21 mouse cellular contexts compared by ENCODE assay signal in genomic region chr1:136896351-136896750, GRCm38 (mm10).
A peak's percentile ranks its signal among the peaks of the same experiment; 100 is the strongest.
DNase-seq lines count a peak whose midpoint lies in the region; ATAC-seq and TF ChIP-seq lines count a peak whose summit lies in the region.
"Had no signal": no experiment of that assay in that cellular context is flagged by ENCODE, and none has a peak within 500 bp of the region (broad histone marks: within the 10 kb centered on the region; RNA-seq: fewer than 3 reads in every experiment).

No protein-coding gene starts in this region.

- peaks cover 23% of the 10 kb centered on the region for H3K4me1 ChIP-seq in kidney, embryonic 15.5 days
- H3K4me1 ChIP-seq in intestine, postnatal 0 days (replicated peaks; ENCODE audit: control insufficient read depth, insufficient read depth, low read length), result peaks cover 18% of the 10 kb centered on the region
- H3K4me1 ChIP-seq: forebrain, embryonic 12.5 days; hindbrain, embryonic 12.5 days; limb, embryonic 10.5 days; midbrain, embryonic 10.5 days had no signal

- 25% methylated on average over 6 of the region's 6 CpGs for WGBS in kidney, embryonic 15.5 days
- WGBS in intestine, postnatal 0 days, result 10% methylated on average over 6 of the region's 6 CpGs

- no peak overlapping the region for H3K4me2 ChIP-seq in kidney, embryonic 15.5 days
- H3K4me2 ChIP-seq in intestine, postnatal 0 days (replicated peaks; ENCODE audit: low read depth), result peak overlapping the region; percentile 37; the same call in 1 of the 2 replicates
- H3K4me2 ChIP-seq: forebrain, embryonic 12.5 days; heart, embryonic 12.5 days; hindbrain, embryonic 12.5 days; neural tube, embryonic 12.5 days had no signal

- H3K9me3 ChIP-seq in kidney, embryonic 15.5 days (replicated peaks), result no peaks in the 10 kb centered on the region
- H3K9me3 ChIP-seq in intestine, postnatal 0 days (ENCODE audit: control insufficient read depth), result no peaks in the 10 kb centered on the region
- H3K9me3 ChIP-seq: forebrain, embryonic 12.5 days; heart, embryonic 12.5 days; limb, embryonic 10.5 days; midbrain, embryonic 10.5 days; neural tube, embryonic 12.5 days had no signal

- no peak overlapping the region for H3K27ac ChIP-seq in kidney, embryonic 15.5 days
- no peak overlapping the region for H3K27ac ChIP-seq in intestine, postnatal 0 days (ENCODE audit: low read depth, low read length)
- H3K27ac ChIP-seq: forebrain, embryonic 12.5 days; hindbrain, embryonic 12.5 days; left cerebral cortex, adult 2 months; limb, embryonic 10.5 days; liver, embryonic 14.5 days; midbrain, embryonic 10.5 days; neural tube, embryonic 12.5 days had no signal

- H3K36me3 ChIP-seq in kidney, embryonic 15.5 days, result no peaks in the 10 kb centered on the region
- no peaks in the 10 kb centered on the region for H3K36me3 ChIP-seq in intestine, postnatal 0 days (ENCODE audit: control insufficient read depth, insufficient read depth)
- H3K36me3 ChIP-seq: forebrain, embryonic 12.5 days; heart, embryonic 12.5 days; hindbrain, embryonic 12.5 days; limb, embryonic 10.5 days; midbrain, embryonic 10.5 days; neural tube, embryonic 12.5 days had no signal

- ATAC-seq in kidney, embryonic 15.5 days (replicated peaks; ENCODE audit: low FRiP score), result no peak
- ATAC-seq in intestine, postnatal 0 days, result peak; percentile 52
- no peak for ATAC-seq in monocyte, adult 5-6 weeks (replicated peaks; ENCODE audit: insufficient number of reproducible peaks, low FRiP score, low TSS enrichment, poor library complexity, severe bottlenecking)
- ATAC-seq: inflammation-experienced regulatory T-cells, adult 6 months had no signal

- no peak overlapping the region for H3K9ac ChIP-seq in kidney, embryonic 15.5 days
- no peak overlapping the region for H3K9ac ChIP-seq in intestine, postnatal 0 days (ENCODE audit: low read depth, low read length)
- H3K9ac ChIP-seq: forebrain, embryonic 12.5 days; heart, embryonic 12.5 days; hindbrain, embryonic 12.5 days; liver, embryonic 14.5 days; neural tube, embryonic 12.5 days had no signal

- peak; percentile 13 for DNase-seq in kidney, adult 18-20 months
- peak; percentile 11 for DNase-seq in NIH3T3 (ENCODE audit: low read depth)
- peak; percentile 32 for DNase-seq in kidney, postnatal 14 days
- DNase-seq in adrenal gland, adult 2 months, result no peak
- DNase-seq: cerebellum, adult 2 months; heart, postnatal 14 days; lung, postnatal 4 days; thymus, postnatal 25 days had no signal

- H3K27me3 ChIP-seq in kidney, embryonic 15.5 days, result peaks cover 4% of the 10 kb centered on the region; the same call in 1 of the 2 replicates
- H3K27me3 ChIP-seq in intestine, postnatal 0 days (replicated peaks; ENCODE audit: control insufficient read depth, insufficient read depth, low read length), result no peaks in the 10 kb centered on the region
- H3K27me3 ChIP-seq: CH12.LX; forebrain, embryonic 12.5 days; heart, embryonic 12.5 days; hindbrain, embryonic 12.5 days; neural tube, embryonic 12.5 days had no signal

- no peak for TF ChIP-seq CTCF in intestine, postnatal 0 days (IDR thresholded peaks at IDR 0.05; ENCODE audit: low read depth)

- no peak overlapping the region for H3K4me3 ChIP-seq in kidney, embryonic 15.5 days (replicated peaks)
- no peak overlapping the region for H3K4me3 ChIP-seq in intestine, postnatal 0 days (ENCODE audit: low read depth, low read length)
- H3K4me3 ChIP-seq: forebrain, embryonic 12.5 days; heart, embryonic 12.5 days; hindbrain, embryonic 12.5 days; left cerebral cortex, adult 2 months; limb, embryonic 10.5 days; midbrain, embryonic 10.5 days; neural tube, embryonic 12.5 days had no signal
